ENCODE assay signal across 24 mouse cellular contexts in genomic region chr11:12431911-12432310, GRCm38 (mm10). TPM values are rescaled to one million over a fixed set of nuclear protein-coding genes. Genes with fewer than 3 reads are reported as not detected.
A peak's percentile ranks its signal among the peaks of the same experiment; 100 is the strongest.
DNase-seq lines count a peak whose midpoint lies in the region; ATAC-seq and TF ChIP-seq lines count a peak whose summit lies in the region.
"Had no signal": no experiment of that assay in that cellular context is flagged by ENCODE, and none has a peak within 500 bp of the region (broad histone marks: within the 10 kb centered on the region; RNA-seq: fewer than 3 reads in every experiment).

No protein-coding gene starts in this region.

- no peaks in the 10 kb centered on the region for H3K9me3 ChIP-seq in kidney, embryonic 14.5 days (ENCODE audit: control insufficient read depth, low read length)
- H3K9me3 ChIP-seq in kidney, postnatal 0 days (replicated peaks; ENCODE audit: low read length) = no peaks in the 10 kb centered on the region
- H3K9me3 ChIP-seq in stomach, embryonic 15.5 days = no peaks in the 10 kb centered on the region
- H3K9me3 ChIP-seq: forebrain, embryonic 10.5 days; forebrain, embryonic 13.5 days; G1E had no signal

- peak; percentile 74 for DNase-seq in heart, adult 11 months
- no peak for DNase-seq in heart, postnatal 4 days
- DNase-seq in kidney, postnatal 10 days = no peak
- DNase-seq in kidney, postnatal 0 days (ENCODE audit: low spot score) = no peak
- DNase-seq in kidney, adult 9 months = no peak
- DNase-seq: adrenal gland, postnatal 10 days; adrenal gland, postnatal 36 days; B cell, adult 2 months; cerebellum, adult 18-20 months; cerebellum, adult 9-10 months; cerebellum, postnatal 14 days; gastrocnemius, postnatal 14 days; heart, adult 2 months had no signal

- no peak for TF ChIP-seq CTCF in kidney, postnatal 0 days (IDR thresholded peaks at IDR 0.05; ENCODE audit: low read depth)

- no peaks in the 10 kb centered on the region for H3K27me3 ChIP-seq in kidney, embryonic 14.5 days (ENCODE audit: control insufficient read depth, insufficient read depth, low read length)
- H3K27me3 ChIP-seq in kidney, postnatal 0 days (ENCODE audit: insufficient read depth, low read length) = no peaks in the 10 kb centered on the region
- H3K27me3 ChIP-seq in stomach, embryonic 15.5 days (replicated peaks) = no peaks in the 10 kb centered on the region
- H3K27me3 ChIP-seq: CH12.LX, Patski had no signal

- H3K27ac ChIP-seq in kidney, embryonic 14.5 days (ENCODE audit: low read depth, low read length) = no peak overlapping the region
- H3K27ac ChIP-seq in kidney, postnatal 0 days = no peak overlapping the region
- peak overlapping the region; percentile 68 for H3K27ac ChIP-seq in stomach, embryonic 15.5 days
- H3K27ac ChIP-seq: forebrain, embryonic 10.5 days; forebrain, embryonic 13.5 days; heart, adult 2 months; hindbrain, embryonic 14.5 days; hindbrain, postnatal 0 days had no signal

- no peak overlapping the region for H3K9ac ChIP-seq in kidney, embryonic 14.5 days (ENCODE audit: low read depth, low read length)
- no peak overlapping the region for H3K9ac ChIP-seq in kidney, postnatal 0 days (ENCODE audit: low read depth, low read length)
- H3K9ac ChIP-seq in stomach, embryonic 15.5 days = no peak overlapping the region
- H3K9ac ChIP-seq: forebrain, embryonic 13.5 days; hindbrain, embryonic 14.5 days had no signal

- WGBS in kidney, embryonic 14.5 days = 47% methylated on average over 2 of the region's 2 CpGs
- WGBS in kidney, postnatal 0 days = 47% methylated on average over 2 of the region's 2 CpGs
- 80% methylated on average over 2 of the region's 2 CpGs for WGBS in stomach, embryonic 15.5 days

- no peak overlapping the region for H3K4me2 ChIP-seq in kidney, embryonic 14.5 days (replicated peaks; ENCODE audit: low read depth, low read length)
- no peak overlapping the region for H3K4me2 ChIP-seq in kidney, postnatal 0 days (ENCODE audit: low read length)
- no peak overlapping the region for H3K4me2 ChIP-seq in stomach, embryonic 15.5 days
- H3K4me2 ChIP-seq: forebrain, embryonic 13.5 days; heart, embryonic 11.5 days; hindbrain, embryonic 14.5 days had no signal

- ATAC-seq in kidney, embryonic 14.5 days (ENCODE audit: low FRiP score, low TSS enrichment) = 0 out of 2 replicates have a peak, but pooled peaks have one; percentile 39
- ATAC-seq in kidney, postnatal 0 days (replicated peaks; ENCODE audit: low FRiP score, low read depth) = peak; percentile 64; the same call in 1 of the 2 replicates
- ATAC-seq in stomach, embryonic 15.5 days (ENCODE audit: insufficient read depth, low FRiP score, low read depth) = no peak
- ATAC-seq: forebrain, embryonic 13.5 days; forebrain, embryonic 16.5 days; hindbrain, postnatal 0 days; Patski had no signal

- no peak overlapping the region for H3K4me3 ChIP-seq in kidney, embryonic 14.5 days (ENCODE audit: low read length)
- H3K4me3 ChIP-seq in kidney, postnatal 0 days (replicated peaks; ENCODE audit: low read depth, low read length) = no peak overlapping the region
- no peak overlapping the region for H3K4me3 ChIP-seq in stomach, embryonic 15.5 days (replicated peaks)
- H3K4me3 ChIP-seq: forebrain, embryonic 10.5 days; forebrain, embryonic 13.5 days; heart, adult 2 months had no signal

- no peaks in the 10 kb centered on the region for H3K36me3 ChIP-seq in kidney, embryonic 14.5 days (ENCODE audit: control insufficient read depth, insufficient read depth, low read length)
- no peaks in the 10 kb centered on the region for H3K36me3 ChIP-seq in kidney, postnatal 0 days (ENCODE audit: insufficient read depth, low read length)
- no peaks in the 10 kb centered on the region for H3K36me3 ChIP-seq in stomach, embryonic 15.5 days
- H3K36me3 ChIP-seq: forebrain, embryonic 10.5 days; G1E had no signal

- peaks cover 4% of the 10 kb centered on the region; the same call in 1 of the 2 replicates for H3K4me1 ChIP-seq in kidney, embryonic 14.5 days (ENCODE audit: control insufficient read depth, insufficient read depth, low read length)
- no peaks in the 10 kb centered on the region for H3K4me1 ChIP-seq in kidney, postnatal 0 days (replicated peaks; ENCODE audit: insufficient read depth, low read length)
- H3K4me1 ChIP-seq in stomach, embryonic 15.5 days = 0 out of 2 replicates have a peak, but pooled peaks cover 6% of the 10 kb centered on the region

RNA-seq across cellular contexts. Expression of gene Cobl, which starts 32.8 kb away (rescaled TPM):
- total RNA-seq in heart, postnatal 4 days (2021) = 10 to 100 TPM; 48.6 to 50.2 TPM
- polyA plus RNA-seq in kidney, embryonic 14.5 days (2014; fragmentation: Nextera tagmentation; extraction: Ambion mirVana) = 3.8 and 5.5 TPM in 2 replicates
- polyA plus RNA-seq in kidney, postnatal 0 days (2015; fragmentation: Nextera tagmentation; extraction: Ambion mirVana) = 8.1 TPM in 2 replicates
- 6.8 and 7.7 TPM in 2 replicates for polyA plus RNA-seq in stomach, embryonic 15.5 days (2015; fragmentation: Nextera tagmentation; extraction: Ambion mirVana)
- polyA plus RNA-seq: G1E had no signal
